Mouse (Mus musculus) thymus, adult 2 months (tissue): ENCODE data around the gene Vinac1. TPM values are rescaled to one million over a fixed set of nuclear protein-coding genes. Genes with fewer than 3 reads are reported as not detected.

Source experiments
- DNase-seq: peaks from one replicate; pipeline ENCODE4 v3.0.0; 2021
- H3K27ac ChIP-seq: fragments of 200-500 bp; 2 replicates; pipeline ENCODE4 v1.5.1; 2012; ENCODE audit warnings: low read length, control low read depth; ENCODE audit not compliant: control insufficient read depth, insufficient read depth
- H3K27me3 ChIP-seq: fragments of 200-500 bp; 2 replicates; pipeline ENCODE4 v1.6.1; 2012; ENCODE audit warnings: mild to moderate bottlenecking, low read length, moderate library complexity, mixed read lengths; ENCODE audit not compliant: control insufficient read depth, insufficient read depth
- H3K36me3 ChIP-seq: fragments of 200-500 bp; 2 replicates; pipeline ENCODE4 v1.6.1; 2012; ENCODE audit warnings: mild to moderate bottlenecking, low read length, moderate library complexity; ENCODE audit not compliant: control insufficient read depth, insufficient read depth
- H3K4me1 ChIP-seq: fragments of 200-500 bp; replicated peaks from 2 replicates; pipeline ENCODE4 v1.6.1; 2012; ENCODE audit warnings: low read length; ENCODE audit not compliant: control insufficient read depth, insufficient read depth
- H3K4me3 ChIP-seq: fragments of 200-500 bp; 2 replicates; pipeline ENCODE4 v1.5.1; 2012; ENCODE audit warnings: mild to moderate bottlenecking, low read length, control low read depth, moderate library complexity; ENCODE audit not compliant: control insufficient read depth, insufficient read depth
- CTCF ChIP-seq: fragments of 200-500 bp; IDR thresholded peaks from 2 replicates; pipeline ENCODE4 v1.5.1; 2012; ENCODE audit warnings: mild to moderate bottlenecking, control low read depth, low read length, moderate library complexity, borderline replicate concordance; ENCODE audit not compliant: control insufficient read depth, poor library complexity, insufficient read depth; ENCODE audit errors: extremely low read depth
- POLR2A ChIP-seq: fragments of 200-500 bp; IDR thresholded peaks from 2 replicates; pipeline ENCODE4 v1.6.1; 2012; ENCODE audit warnings: mild to moderate bottlenecking, low read length, control low read depth, moderate library complexity; ENCODE audit not compliant: control insufficient read depth, poor library complexity, insufficient read depth; ENCODE audit errors: extremely low read depth
- WGBS: fragments of 180-500 bp; shearing (Covaris S2); methylation state at CpG from one replicate; pipeline ENCODE4 v1.1.7; 2018; 5-methylcytosine and 5-hydroxymethylcytosine counted together
- polyA plus RNA-seq: library from polyadenylated mRNA; depleted of rRNA; stranded (reverse); fragments of >200 nt; gene quantifications from 2 replicates; pipeline ENCODE4 v1.2.3, GENCODE M21; 2012

Gene Vinac1
- polyA plus RNA-seq, 1 experiment, result 0.16 TPM

DNA sequence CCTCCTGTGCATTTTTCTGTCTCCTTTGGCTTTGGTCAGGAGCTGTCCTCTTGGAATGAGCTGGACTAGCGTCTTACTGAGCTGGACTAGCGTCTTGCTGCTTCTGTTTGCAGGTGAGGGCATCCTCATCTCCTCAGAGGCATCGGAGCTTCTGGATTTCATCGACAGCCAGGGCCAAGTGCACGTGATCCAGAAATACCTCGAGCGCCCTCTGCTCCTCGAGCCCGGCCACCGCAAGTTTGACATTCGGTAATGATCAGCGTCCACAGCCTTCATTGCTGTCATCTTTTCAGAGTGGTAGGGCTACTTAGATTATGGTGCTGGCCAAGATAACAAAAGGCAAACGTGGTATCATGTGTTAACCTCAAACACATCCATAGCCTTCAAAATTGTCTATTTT lies 33.1 kb upstream of the Vinac1 start:
- 89% methylated on average over 13 of the region's 13 CpGs for WGBS
- no peak overlapping the region for H3K27ac ChIP-seq
- no peak for DNase-seq
- no peak overlapping the region for H3K4me3 ChIP-seq
- H3K4me1 ChIP-seq, result no peaks in the 10 kb centered on the region
- H3K27me3 ChIP-seq, result no peaks in the 10 kb centered on the region
- TF ChIP-seq CTCF (no peak), POLR2A (no peak)
- 0 out of 2 replicates have a peak, but pooled peaks cover 4% of the 10 kb centered on the region for H3K36me3 ChIP-seq

GRCm38 (mm10) chr2:129079194-129079593 lies 31.2 kb upstream of the Vinac1 start:
- no peak overlapping the region for H3K27ac ChIP-seq
- H3K4me1 ChIP-seq, result no peaks in the 10 kb centered on the region
- 0 out of 2 replicates have a peak, but pooled peaks cover 4% of the 10 kb centered on the region for H3K36me3 ChIP-seq
- TF ChIP-seq POLR2A (no peak), CTCF (no peak)
- WGBS, result 91% methylated on average over 2 of the region's 2 CpGs
- no peak overlapping the region for H3K4me3 ChIP-seq
- no peak for DNase-seq
- no peaks in the 10 kb centered on the region for H3K27me3 ChIP-seq

DNA sequence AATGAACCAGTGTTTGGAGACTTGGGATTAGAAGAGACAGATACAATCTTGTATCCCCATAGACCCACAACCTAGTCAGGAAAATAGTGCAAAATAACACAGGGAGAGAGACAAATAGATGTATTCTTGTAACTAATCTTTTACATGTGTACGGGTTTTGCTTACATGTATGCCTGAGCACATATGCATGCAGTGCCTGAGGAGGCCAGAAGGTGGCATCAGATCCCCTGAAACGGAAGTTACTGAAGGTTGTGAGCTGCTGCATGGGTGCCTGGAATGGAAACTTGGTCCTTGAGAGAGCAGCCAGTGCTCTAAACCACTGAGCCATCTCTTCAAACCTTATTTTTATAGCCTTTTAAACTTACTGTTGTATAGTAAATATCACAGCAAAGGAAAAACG lies 30.3 kb upstream of the Vinac1 start:
- 0 out of 2 replicates have a peak, but pooled peaks cover 4% of the 10 kb centered on the region for H3K36me3 ChIP-seq
- H3K4me1 ChIP-seq, result no peaks in the 10 kb centered on the region
- no peaks in the 10 kb centered on the region for H3K27me3 ChIP-seq
- H3K27ac ChIP-seq, result no peak overlapping the region
- TF ChIP-seq POLR2A (no peak), CTCF (no peak)
- H3K4me3 ChIP-seq, result no peak overlapping the region
- peak; percentile 43 for DNase-seq
- WGBS, result 94% methylated on average over 3 of the region's 3 CpGs

- no peaks in the 10 kb centered on the region for H3K27me3 ChIP-seq
- H3K27ac ChIP-seq, result no peak overlapping the region
- H3K4me1 ChIP-seq, result peaks cover 6% of the 10 kb centered on the region
- TF ChIP-seq POLR2A, result no peak
- TF ChIP-seq CTCF, result no peak
- H3K36me3 ChIP-seq, result no peaks in the 10 kb centered on the region
- 95% methylated on average over 3 of the region's 3 CpGs for WGBS
- H3K4me3 ChIP-seq, result no peak overlapping the region
- DNase-seq, result no peak
Observed at GRCm38 (mm10) chr2:129070296-129070695, 22.3 kb upstream of the Vinac1 start.

GRCm38 (mm10) chr2:129066326-129066725 lies 18.4 kb upstream of the Vinac1 start:
- under 1% methylated on average over 20 of the region's 20 CpGs for WGBS
- H3K4me3 ChIP-seq, result peak overlapping the region; percentile 92
- TF ChIP-seq POLR2A (no peak), CTCF (no peak)
- DNase-seq, result peak; percentile 50
- peaks cover 6% of the 10 kb centered on the region for H3K4me1 ChIP-seq
- H3K27ac ChIP-seq, result no peak overlapping the region
- no peaks in the 10 kb centered on the region for H3K36me3 ChIP-seq
- H3K27me3 ChIP-seq, result no peaks in the 10 kb centered on the region

- WGBS, result 7% methylated on average over 61 of the region's 62 CpGs
- Histone ChIP-seq H3K27ac (no peak within 1 kb of the TSS), H3K36me3 (no peaks in the 10 kb centered on the region), H3K4me1 (peaks cover 6% of the 10 kb centered on the region), H3K27me3 (no peaks in the 10 kb centered on the region), H3K4me3 (peak within 1 kb of the TSS; percentile 92)
- DNase-seq, result peak; percentile 79
- TF ChIP-seq POLR2A (peak; percentile 56), CTCF (no peak)
Observed at GRCm38 (mm10) chr2:129065437-129066282, 17.7 kb upstream of the Vinac1 start, which contains the start of gene Ttl. Ttl (plus strand) TSS chr2:129065942.
